Mouse (Mus musculus): Measurements from ENCODE around the gene Birc6. TPM values are rescaled to one million over a fixed set of nuclear protein-coding genes. Genes with fewer than 3 reads are reported as not detected.

The Birc6 gene
- polyA plus RNA-seq, 1 experiment from 2014 or later = 83.8 TPM

DNA sequence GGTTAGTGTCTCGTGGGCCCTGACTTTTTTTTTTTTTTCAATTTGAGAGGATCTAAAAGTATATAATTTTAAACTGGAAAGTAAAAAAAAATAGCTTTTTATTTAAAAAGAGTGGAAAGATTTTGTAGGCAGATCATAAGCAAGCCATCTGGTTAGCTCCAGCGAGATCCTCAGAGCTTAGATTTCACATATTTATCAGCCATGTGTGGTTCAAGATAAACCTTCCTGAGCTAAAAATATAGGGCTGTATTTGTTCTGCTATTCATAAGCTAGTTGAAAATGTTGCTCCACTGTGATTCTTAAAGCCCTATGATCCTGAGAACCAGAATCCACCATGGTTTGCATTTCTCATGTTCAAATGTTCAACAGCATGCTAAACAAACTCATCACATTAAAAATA is 20.2 kb upstream of the Birc6 start:
- no peak overlapping the region for H3K4me3 ChIP-seq (ENCODE audit: low read depth, low read length)
- no peaks in the 10 kb centered on the region for H3K9me3 ChIP-seq (replicated peaks; ENCODE audit: control insufficient read depth, low read length)
- H3K27me3 ChIP-seq (ENCODE audit: control insufficient read depth, insufficient read depth, low read length) = no peaks in the 10 kb centered on the region
- no peaks in the 10 kb centered on the region for H3K36me3 ChIP-seq (replicated peaks; ENCODE audit: control insufficient read depth, insufficient read depth, low read depth, low read length)
- H3K4me2 ChIP-seq (ENCODE audit: low read depth, low read length) = no peak overlapping the region
- DNase-seq (ENCODE audit: low spot score) (no peak), ATAC-seq (replicated peaks; ENCODE audit: insufficient number of reproducible peaks, low FRiP score, low TSS enrichment, low read depth) (no peak)
- WGBS = 80% methylated on average over 2 of the region's 2 CpGs
- no peak overlapping the region for H3K9ac ChIP-seq (replicated peaks; ENCODE audit: low read length)
- H3K4me1 ChIP-seq (ENCODE audit: control insufficient read depth, insufficient read depth, low read length) = no peaks in the 10 kb centered on the region
- H3K27ac ChIP-seq (replicated peaks; ENCODE audit: low read depth, low read length) = no peak overlapping the region

DNA sequence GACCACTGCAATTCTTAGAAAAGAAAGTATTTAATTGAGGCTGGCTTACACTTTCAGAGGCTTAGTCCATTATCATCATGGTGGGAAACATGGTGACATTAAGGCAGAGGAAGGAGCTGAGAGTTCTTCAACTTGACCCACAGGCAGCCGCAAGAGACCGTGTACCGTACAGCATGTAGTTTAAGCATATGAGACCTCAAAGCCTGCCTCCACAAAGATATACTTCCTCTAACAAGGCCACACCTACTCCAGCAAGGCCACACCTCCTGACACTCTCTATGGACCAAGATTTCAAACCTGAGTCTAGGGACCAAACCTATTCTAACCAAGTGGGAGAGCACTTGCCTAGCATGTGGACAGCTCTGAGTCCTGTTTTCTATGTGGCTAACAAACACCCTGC is 19.5 kb upstream of the Birc6 start:
- no peaks in the 10 kb centered on the region for H3K36me3 ChIP-seq (replicated peaks; ENCODE audit: control insufficient read depth, insufficient read depth, low read depth, low read length)
- no peak overlapping the region for H3K9ac ChIP-seq (replicated peaks; ENCODE audit: low read length)
- H3K9me3 ChIP-seq (replicated peaks; ENCODE audit: control insufficient read depth, low read length) = no peaks in the 10 kb centered on the region
- ATAC-seq (replicated peaks; ENCODE audit: insufficient number of reproducible peaks, low FRiP score, low TSS enrichment, low read depth) (no peak), DNase-seq (ENCODE audit: low spot score) (no peak)
- no peaks in the 10 kb centered on the region for H3K4me1 ChIP-seq (ENCODE audit: control insufficient read depth, insufficient read depth, low read length)
- H3K27ac ChIP-seq (replicated peaks; ENCODE audit: low read depth, low read length) = no peak overlapping the region
- H3K4me2 ChIP-seq (ENCODE audit: low read depth, low read length) = no peak overlapping the region
- no peaks in the 10 kb centered on the region for H3K27me3 ChIP-seq (ENCODE audit: control insufficient read depth, insufficient read depth, low read length)
- 89% methylated on average over 3 of the region's 3 CpGs for WGBS
- H3K4me3 ChIP-seq (ENCODE audit: low read depth, low read length) = no peak overlapping the region

DNA sequence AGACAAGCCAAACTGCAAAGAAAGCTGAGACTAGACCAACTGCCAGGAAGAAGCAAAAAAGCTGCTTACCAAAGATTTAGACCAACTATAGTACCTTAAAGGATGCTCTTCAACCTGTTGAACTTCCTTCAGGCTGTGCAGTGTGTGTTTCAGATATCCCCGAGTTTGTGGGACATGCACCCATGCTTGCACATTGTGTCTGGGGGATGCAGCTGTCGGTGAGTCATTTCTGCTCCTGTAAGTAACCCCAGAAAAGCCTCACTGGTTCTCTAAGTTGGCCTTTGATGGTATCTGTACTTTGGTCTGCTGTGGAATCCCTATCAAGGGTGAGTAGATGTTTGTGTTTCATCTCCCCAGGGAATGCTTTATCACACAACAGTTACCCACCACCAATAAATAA is 15.8 kb upstream of the Birc6 start:
- H3K9me3 ChIP-seq (replicated peaks; ENCODE audit: control insufficient read depth, low read length) = no peaks in the 10 kb centered on the region
- no peaks in the 10 kb centered on the region for H3K27me3 ChIP-seq (ENCODE audit: control insufficient read depth, insufficient read depth, low read length)
- no peak overlapping the region for H3K27ac ChIP-seq (replicated peaks; ENCODE audit: low read depth, low read length)
- no peak for DNase-seq (ENCODE audit: low spot score)
- H3K36me3 ChIP-seq (replicated peaks; ENCODE audit: control insufficient read depth, insufficient read depth, low read depth, low read length) = no peaks in the 10 kb centered on the region
- H3K4me2 ChIP-seq (ENCODE audit: low read depth, low read length) = no peak overlapping the region
- H3K4me3 ChIP-seq (ENCODE audit: low read depth, low read length) = no peak overlapping the region
- 75% methylated on average over 2 of the region's 2 CpGs for WGBS
- no peaks in the 10 kb centered on the region for H3K4me1 ChIP-seq (ENCODE audit: control insufficient read depth, insufficient read depth, low read length)
- H3K9ac ChIP-seq (replicated peaks; ENCODE audit: low read length) = no peak overlapping the region
- no peak for ATAC-seq (replicated peaks; ENCODE audit: insufficient number of reproducible peaks, low FRiP score, low TSS enrichment, low read depth)

DNA sequence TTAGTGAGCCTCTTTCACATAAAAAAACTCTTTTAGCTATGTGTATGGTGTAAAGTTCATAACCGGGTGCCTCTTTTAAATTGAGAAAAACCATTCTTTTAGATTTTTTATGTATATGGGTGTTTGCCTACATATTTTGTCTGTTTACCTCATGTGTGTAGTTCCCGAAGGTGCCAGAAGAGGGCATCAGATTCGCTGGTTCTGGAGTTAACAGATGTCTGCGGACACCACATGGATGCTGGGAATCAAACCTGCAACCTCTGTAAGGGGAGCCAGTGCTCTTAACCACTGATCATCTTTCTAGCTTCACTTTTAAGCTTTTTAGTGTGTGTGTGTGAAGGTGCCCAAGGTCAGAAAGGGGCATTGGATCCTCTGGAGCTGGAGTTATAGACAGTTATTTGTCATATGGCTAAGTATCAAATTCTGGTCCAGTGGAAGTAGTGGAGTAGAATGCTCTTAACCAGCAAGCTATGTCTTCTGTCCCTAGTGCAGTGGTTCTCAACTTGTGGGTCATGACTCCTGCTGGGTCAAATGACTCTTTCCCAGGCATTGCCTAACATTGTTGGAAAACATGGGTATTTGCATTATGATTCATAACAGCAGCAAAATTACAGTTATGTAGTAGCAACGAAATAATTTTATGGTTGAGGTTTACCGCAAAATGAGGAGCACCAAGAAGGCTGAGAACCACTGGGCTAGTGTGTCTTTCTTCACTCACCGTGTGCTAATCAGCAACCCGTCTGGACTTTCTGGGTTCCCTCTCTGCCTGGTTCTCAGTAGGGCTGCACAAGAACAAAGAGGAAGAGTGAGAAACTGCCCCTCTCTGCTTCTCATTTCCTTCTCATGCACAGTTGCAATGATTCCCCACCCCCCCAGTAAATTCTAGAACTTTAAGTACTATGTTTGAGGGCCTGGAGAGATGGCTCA is 5.0 kb upstream of the Birc6 start:
- H3K4me3 ChIP-seq (ENCODE audit: low read depth, low read length) = no peak overlapping the region
- H3K27me3 ChIP-seq (ENCODE audit: control insufficient read depth, insufficient read depth, low read length) = no peaks in the 10 kb centered on the region
- no peak overlapping the region for H3K9ac ChIP-seq (replicated peaks; ENCODE audit: low read length)
- ATAC-seq (replicated peaks; ENCODE audit: insufficient number of reproducible peaks, low FRiP score, low TSS enrichment, low read depth) = no peak
- 81% methylated on average over 8 of the region's 8 CpGs for WGBS
- no peak overlapping the region for H3K27ac ChIP-seq (replicated peaks; ENCODE audit: low read depth, low read length)
- no peak overlapping the region for H3K4me2 ChIP-seq (ENCODE audit: low read depth, low read length)
- H3K36me3 ChIP-seq (replicated peaks; ENCODE audit: control insufficient read depth, insufficient read depth, low read depth, low read length) = no peaks in the 10 kb centered on the region
- no peaks in the 10 kb centered on the region for H3K9me3 ChIP-seq (replicated peaks; ENCODE audit: control insufficient read depth, low read length)
- no peaks in the 10 kb centered on the region for H3K4me1 ChIP-seq (ENCODE audit: control insufficient read depth, insufficient read depth, low read length)
- no peak for DNase-seq (ENCODE audit: low spot score)

DNA sequence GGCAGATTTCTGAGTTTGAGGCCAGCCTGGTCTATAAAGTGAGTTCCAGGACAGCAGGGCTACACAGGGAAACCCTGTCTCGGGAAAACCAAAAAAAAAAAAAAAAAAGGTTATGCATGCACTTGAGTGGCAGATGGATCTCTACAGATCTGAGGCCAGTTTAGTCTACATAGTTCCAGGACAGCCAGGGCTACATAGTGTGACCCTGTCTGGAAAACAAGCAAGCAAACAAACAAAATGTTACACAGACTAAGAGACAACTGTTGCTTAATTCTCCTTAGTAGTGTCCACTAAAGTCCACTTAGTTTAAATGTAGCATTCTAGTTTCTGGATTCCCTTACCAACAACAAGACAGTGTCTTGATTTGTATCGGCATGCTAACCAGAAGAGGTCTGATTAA is 2.0 kb upstream of the Birc6 start:
- no peaks in the 10 kb centered on the region for H3K27me3 ChIP-seq (ENCODE audit: control insufficient read depth, insufficient read depth, low read length)
- DNase-seq (ENCODE audit: low spot score) (no peak), ATAC-seq (replicated peaks; ENCODE audit: insufficient number of reproducible peaks, low FRiP score, low TSS enrichment, low read depth) (no peak)
- no peak overlapping the region for H3K9ac ChIP-seq (replicated peaks; ENCODE audit: low read length)
- H3K4me3 ChIP-seq (ENCODE audit: low read depth, low read length) = no peak overlapping the region
- H3K27ac ChIP-seq (replicated peaks; ENCODE audit: low read depth, low read length) = no peak overlapping the region
- H3K36me3 ChIP-seq (replicated peaks; ENCODE audit: control insufficient read depth, insufficient read depth, low read depth, low read length) = no peaks in the 10 kb centered on the region
- H3K9me3 ChIP-seq (replicated peaks; ENCODE audit: control insufficient read depth, low read length) = no peaks in the 10 kb centered on the region
- H3K4me1 ChIP-seq (ENCODE audit: control insufficient read depth, insufficient read depth, low read length) = no peaks in the 10 kb centered on the region
- WGBS = 87% methylated on average over 2 of the region's 2 CpGs
- H3K4me2 ChIP-seq (ENCODE audit: low read depth, low read length) = no peak overlapping the region

DNA sequence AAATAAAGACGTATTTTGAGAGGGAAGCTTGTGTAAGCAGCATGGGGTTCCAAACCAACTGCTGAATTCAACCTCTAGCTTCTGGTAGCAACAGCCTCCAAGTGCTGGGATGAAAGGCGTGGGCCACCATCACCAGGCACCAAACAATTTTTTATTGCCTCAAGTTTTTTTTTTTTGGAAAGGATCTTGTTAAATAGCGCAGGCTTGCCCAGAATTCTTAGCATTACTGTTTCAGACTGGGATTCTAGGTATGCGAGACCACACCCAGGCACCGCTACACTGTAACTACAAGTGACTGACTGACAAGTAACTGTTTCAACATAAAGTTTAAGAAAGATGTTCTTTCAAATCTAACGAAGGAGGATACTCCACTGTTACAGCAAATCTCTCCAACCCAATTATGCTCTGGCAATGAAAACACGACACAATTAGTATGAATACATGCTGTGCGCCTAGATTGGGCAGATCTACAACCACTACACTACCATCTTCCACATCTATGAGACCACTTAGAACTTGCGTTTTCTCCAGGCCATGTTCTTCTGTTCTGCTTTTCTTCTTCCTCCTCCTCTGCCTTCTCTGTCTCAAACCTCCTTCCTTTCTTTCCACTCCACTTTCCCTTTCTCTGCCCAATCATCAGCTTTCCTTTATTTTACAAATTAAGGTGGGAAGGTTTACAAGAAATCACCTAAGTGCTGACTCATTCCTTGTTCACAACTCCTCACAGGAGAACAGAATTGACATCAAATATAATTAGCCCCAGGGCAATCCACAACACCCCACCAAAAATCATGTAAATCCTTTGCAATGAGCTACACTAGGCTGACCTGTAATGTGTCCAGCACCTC is 1.1 kb upstream of the Birc6 start:
- H3K36me3 ChIP-seq (replicated peaks; ENCODE audit: control insufficient read depth, insufficient read depth, low read depth, low read length) = no peaks in the 10 kb centered on the region
- peak overlapping the region; percentile 98 for H3K4me3 ChIP-seq (ENCODE audit: low read depth, low read length)
- H3K4me1 ChIP-seq (ENCODE audit: control insufficient read depth, insufficient read depth, low read length) = no peaks in the 10 kb centered on the region
- peak overlapping the region; percentile 83 for H3K9ac ChIP-seq (replicated peaks; ENCODE audit: low read length)
- no peaks in the 10 kb centered on the region for H3K27me3 ChIP-seq (ENCODE audit: control insufficient read depth, insufficient read depth, low read length)
- H3K27ac ChIP-seq (replicated peaks; ENCODE audit: low read depth, low read length) = peak overlapping the region; percentile 92
- ATAC-seq (replicated peaks; ENCODE audit: insufficient number of reproducible peaks, low FRiP score, low TSS enrichment, low read depth) = no peak
- 86% methylated on average over 9 of the region's 9 CpGs for WGBS
- peak overlapping the region; percentile 59 for H3K4me2 ChIP-seq (ENCODE audit: low read depth, low read length)
- no peaks in the 10 kb centered on the region for H3K9me3 ChIP-seq (replicated peaks; ENCODE audit: control insufficient read depth, low read length)
- DNase-seq (ENCODE audit: low spot score) = no peak

DNA sequence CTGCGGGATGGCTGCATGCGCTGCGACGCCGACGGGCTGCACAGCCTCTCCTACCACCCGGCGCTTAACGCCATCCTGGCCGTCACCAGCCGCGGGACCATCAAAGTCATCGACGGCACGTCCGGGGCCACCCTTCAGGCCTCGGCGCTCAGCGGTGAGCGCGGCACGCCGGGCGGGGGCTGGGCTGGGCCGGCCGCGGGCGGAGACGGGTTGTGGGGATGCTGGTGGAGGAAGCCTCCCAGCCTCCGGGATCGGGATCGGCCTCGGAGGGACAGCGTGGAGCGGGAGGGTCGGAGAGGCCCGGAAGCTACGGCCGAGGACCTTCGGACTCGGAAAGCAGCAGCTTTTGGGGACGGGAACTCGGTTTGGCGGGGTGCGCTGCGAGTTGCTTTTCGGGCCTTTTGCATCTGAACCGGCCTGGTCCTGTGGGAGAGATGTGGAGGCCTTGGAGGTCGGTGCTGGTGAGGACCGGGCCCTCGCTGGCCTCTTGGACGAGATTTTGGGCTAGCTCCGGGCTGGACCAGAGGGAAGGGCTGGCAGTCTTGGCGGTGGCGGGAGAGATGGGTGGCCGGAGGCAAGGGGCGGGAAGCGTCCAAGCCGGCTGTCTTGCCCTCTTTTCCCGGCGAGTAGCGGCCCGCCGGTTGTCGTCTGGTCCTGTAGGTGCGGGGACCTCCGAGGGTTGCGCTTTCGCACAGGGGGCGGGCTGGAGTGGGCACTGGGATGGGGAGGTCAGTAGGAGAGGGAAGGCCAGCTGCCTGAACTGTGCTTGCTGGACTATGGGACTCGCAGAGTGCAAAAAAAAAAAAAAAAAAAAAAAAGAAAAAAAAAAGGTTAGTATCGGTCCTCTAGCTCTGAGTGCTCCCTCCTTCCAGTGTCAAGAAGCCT is 795 bp downstream of the Birc6 start:
- no peaks in the 10 kb centered on the region for H3K36me3 ChIP-seq (replicated peaks; ENCODE audit: control insufficient read depth, insufficient read depth, low read depth, low read length)
- ATAC-seq (replicated peaks; ENCODE audit: insufficient number of reproducible peaks, low FRiP score, low TSS enrichment, low read depth) = peak; percentile 71
- DNase-seq (ENCODE audit: low spot score) = no peak
- WGBS = under 1% methylated on average over 70 of the region's 72 CpGs
- H3K4me3 ChIP-seq (ENCODE audit: low read depth, low read length) = peak overlapping the region; percentile 98
- peak overlapping the region; percentile 96 for H3K9ac ChIP-seq (replicated peaks; ENCODE audit: low read length)
- H3K4me1 ChIP-seq (ENCODE audit: control insufficient read depth, insufficient read depth, low read length) = no peaks in the 10 kb centered on the region
- no peaks in the 10 kb centered on the region for H3K9me3 ChIP-seq (replicated peaks; ENCODE audit: control insufficient read depth, low read length)
- H3K27me3 ChIP-seq (ENCODE audit: control insufficient read depth, insufficient read depth, low read length) = no peaks in the 10 kb centered on the region
- H3K27ac ChIP-seq (replicated peaks; ENCODE audit: low read depth, low read length) = peak overlapping the region; percentile 98
- peak overlapping the region; percentile 48 for H3K4me2 ChIP-seq (ENCODE audit: low read depth, low read length)
